Mouse (Mus musculus) mouse embryonic stem cell (cell line): Measurements from ENCODE around the gene Gm21739.
"Not testable (repeated sequence)": the region's sequence is repeated elsewhere in the genome, so short reads cannot be mapped to it uniquely, and the experiment has no call there.

Experiments
- in situ Hi-C, 2 experiments: fragments of 300-500 bp; cut with MboI; formaldehyde crosslinking; loops; 1 replicate in 1 of 2; 3 replicates in 1 of 2; pipeline ENCODE4 v1.14.3; 2019 to 2020; ENCODE audit warnings: low sequenced_read_pairs in 2 of 2, low pct_unique_long_range_greater_than_20kb in 1 of 2, mixed read lengths in 1 of 2; ENCODE audit not compliant: unreplicated experiment in 1 of 2

Gm21739 gene

DNA sequence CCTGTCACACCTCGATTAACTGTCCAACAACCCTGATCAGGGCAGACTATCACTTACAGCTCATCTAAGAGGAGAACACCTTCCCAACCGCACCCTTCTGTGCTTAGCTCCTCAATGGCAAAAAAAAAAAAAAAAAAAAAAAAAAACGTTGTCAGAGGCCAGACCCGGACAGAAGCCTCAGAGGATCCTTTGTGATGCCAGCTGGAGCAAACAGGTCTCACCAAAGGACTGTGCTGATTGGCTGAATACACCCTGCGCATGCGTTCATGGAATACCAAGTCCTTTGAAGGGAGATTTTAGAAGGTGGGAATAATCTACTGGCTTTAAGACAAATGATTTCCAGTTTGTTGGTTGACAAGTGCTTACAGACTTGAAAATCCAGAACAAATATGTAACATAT, at the start of gene Gm21739:
TSS of gene Gm21739 (minus strand) at position 101 of the 400 bp plus-strand sequence.
- in situ Hi-C loops: not testable (repeated sequence)
